23 mouse cellular contexts compared by ENCODE assay signal in genomic region chr19:45299341-45299740, GRCm38 (mm10).
DNase-seq lines count a peak whose midpoint lies in the region; ATAC-seq and TF ChIP-seq lines count a peak whose summit lies in the region.
"Had no signal": no experiment of that assay in that cellular context is flagged by ENCODE, and none has a peak within 500 bp of the region (broad histone marks: within the 10 kb centered on the region; RNA-seq: fewer than 3 reads in every experiment).

No protein-coding gene starts in this region.

- H3K9ac ChIP-seq in heart, embryonic 13.5 days = peak overlapping the region; percentile 2; the same call in 1 of the 2 replicates
- no peak overlapping the region for H3K9ac ChIP-seq in hindbrain, embryonic 13.5 days
- H3K9ac ChIP-seq in hindbrain, postnatal 0 days (replicated peaks; ENCODE audit: low read length) = no peak overlapping the region
- H3K9ac ChIP-seq: embryonic facial prominence, embryonic 15.5 days; forebrain, embryonic 15.5 days; intestine, embryonic 15.5 days had no signal

- intact Hi-C loops in gastrocnemius, adult 2 months (cut with DNase I) = no loop called here

- H3K4me3 ChIP-seq in gastrocnemius, adult 2 months = no peak overlapping the region
- H3K4me3 ChIP-seq in heart, embryonic 13.5 days = no peak overlapping the region
- no peak overlapping the region for H3K4me3 ChIP-seq in hindbrain, embryonic 13.5 days
- no peak overlapping the region for H3K4me3 ChIP-seq in hindbrain, postnatal 0 days (ENCODE audit: low read length)
- H3K4me3 ChIP-seq in cortical plate, adult 2 months (ENCODE audit: insufficient read depth, low read length) = no peak overlapping the region
- H3K4me3 ChIP-seq: embryonic facial prominence, embryonic 15.5 days; erythroblast, embryonic 14.5 days; forebrain, embryonic 10.5 days; forebrain, embryonic 15.5 days; intestine, embryonic 15.5 days had no signal

- TF ChIP-seq CTCF in gastrocnemius, adult 2 months (IDR thresholded peaks at IDR 0.05) = no peak
- TF ChIP-seq CTCF in hindbrain, postnatal 0 days (IDR thresholded peaks at IDR 0.05; ENCODE audit: low read depth) = no peak
- TF ChIP-seq CTCF in cortical plate, adult 2 months (IDR thresholded peaks at IDR 0.05; ENCODE audit: extremely low read depth, insufficient read depth, low read length) = no peak

- peak overlapping the region; percentile 16 for H3K27ac ChIP-seq in gastrocnemius, adult 2 months
- H3K27ac ChIP-seq in heart, embryonic 13.5 days (replicated peaks) = peak overlapping the region; percentile 81
- peak overlapping the region; percentile 24; the same call in 1 of the 2 replicates for H3K27ac ChIP-seq in hindbrain, embryonic 13.5 days
- no peak overlapping the region for H3K27ac ChIP-seq in hindbrain, postnatal 0 days
- 0 out of 2 replicates have a peak overlapping the region, but pooled peaks have one; percentile 17 for H3K27ac ChIP-seq in cortical plate, adult 2 months (ENCODE audit: insufficient read depth, low read length)
- H3K27ac ChIP-seq: embryonic facial prominence, embryonic 15.5 days; forebrain, embryonic 10.5 days; forebrain, embryonic 15.5 days; intestine, embryonic 15.5 days had no signal

- no peak for DNase-seq in gastrocnemius, adult 2 months
- no peak for DNase-seq in gastrocnemius, postnatal 4 days (ENCODE audit: low spot score in 2 of 2)
- no peak for DNase-seq in heart, adult 8-10 months (ENCODE audit: low spot score)
- DNase-seq in hindbrain, postnatal 0 days (ENCODE audit: low spot score) = no peak
- DNase-seq in retina, postnatal 1 day = no peak
- DNase-seq: adrenal gland, postnatal 14 days; cerebellum, adult 18-20 months; cerebellum, adult 9-11 months; cerebellum, postnatal 36 days; embryo, embryonic 11 days; gastrocnemius, postnatal 36 days; kidney, adult 18-20 months; kidney, postnatal 10 days had no signal

- peaks cover 50% of the 10 kb centered on the region for H3K4me1 ChIP-seq in heart, embryonic 13.5 days
- peaks cover 67% of the 10 kb centered on the region for H3K4me1 ChIP-seq in hindbrain, embryonic 13.5 days (replicated peaks)
- peaks cover 4% of the 10 kb centered on the region for H3K4me1 ChIP-seq in hindbrain, postnatal 0 days (ENCODE audit: insufficient read depth, low read length)
- H3K4me1 ChIP-seq in cortical plate, adult 2 months (ENCODE audit: control insufficient read depth, insufficient read depth, low read length) = peaks cover 8% of the 10 kb centered on the region

- 41% methylated on average over 3 of the region's 3 CpGs for WGBS in heart, embryonic 13.5 days
- WGBS in hindbrain, embryonic 13.5 days = 89% methylated on average over 3 of the region's 3 CpGs
- 73% methylated on average over 3 of the region's 3 CpGs for WGBS in hindbrain, postnatal 0 days

- no peak for TF ChIP-seq POLR2A in cortical plate, adult 2 months (IDR thresholded peaks at IDR 0.05; ENCODE audit: extremely low read depth, insufficient read depth, low read length)

- H3K9me3 ChIP-seq in heart, embryonic 13.5 days = no peaks in the 10 kb centered on the region
- H3K9me3 ChIP-seq in hindbrain, embryonic 13.5 days = no peaks in the 10 kb centered on the region
- no peaks in the 10 kb centered on the region for H3K9me3 ChIP-seq in hindbrain, postnatal 0 days (ENCODE audit: low read length)
- H3K9me3 ChIP-seq: embryonic facial prominence, embryonic 15.5 days; forebrain, embryonic 10.5 days; forebrain, embryonic 15.5 days; intestine, embryonic 15.5 days had no signal

- no peak for ATAC-seq in heart, embryonic 13.5 days (ENCODE audit: extremely low read depth, insufficient number of reproducible peaks, low FRiP score, low TSS enrichment)
- ATAC-seq in hindbrain, embryonic 13.5 days (ENCODE audit: low FRiP score) = no peak
- no peak for ATAC-seq in hindbrain, postnatal 0 days
- ATAC-seq: activated CD4-positive, CD25-positive, alpha-beta regulatory T cell, adult 4 months; forebrain, embryonic 15.5 days; intestine, embryonic 15.5 days; Patski had no signal

- H3K4me2 ChIP-seq in heart, embryonic 13.5 days = peak overlapping the region; percentile 22
- H3K4me2 ChIP-seq in hindbrain, embryonic 13.5 days = no peak overlapping the region
- H3K4me2 ChIP-seq in hindbrain, postnatal 0 days (ENCODE audit: low read depth, low read length) = no peak overlapping the region
- H3K4me2 ChIP-seq: embryonic facial prominence, embryonic 15.5 days; forebrain, embryonic 15.5 days; intestine, embryonic 15.5 days had no signal

- no peaks in the 10 kb centered on the region for H3K36me3 ChIP-seq in heart, embryonic 13.5 days
- H3K36me3 ChIP-seq in hindbrain, embryonic 13.5 days = no peaks in the 10 kb centered on the region
- no peaks in the 10 kb centered on the region for H3K36me3 ChIP-seq in hindbrain, postnatal 0 days (ENCODE audit: insufficient read depth, low read length)
- H3K36me3 ChIP-seq: embryonic facial prominence, embryonic 15.5 days; forebrain, embryonic 10.5 days; forebrain, embryonic 15.5 days; intestine, embryonic 15.5 days had no signal

- peaks cover 86% of the 10 kb centered on the region for H3K27me3 ChIP-seq in heart, embryonic 13.5 days (replicated peaks)
- H3K27me3 ChIP-seq in hindbrain, embryonic 13.5 days = peaks cover 51% of the 10 kb centered on the region
- 0 out of 2 replicates have a peak, but pooled peaks cover 3% of the 10 kb centered on the region for H3K27me3 ChIP-seq in hindbrain, postnatal 0 days (ENCODE audit: insufficient read depth, low read length)
